Mouse (Mus musculus): ENCODE results near the gene Ankrd2.
A peak's percentile ranks its signal among the peaks of the same experiment; 100 is the strongest.

The Ankrd2 gene

GRCm38 (mm10) chr19:42015001-42015400, 20.8 kb upstream of the Ankrd2 start:
- DNase-seq (ENCODE audit: low read depth, low spot score) = no peak

GRCm38 (mm10) chr19:42016251-42016650, 19.5 kb upstream of the Ankrd2 start:
- no peak for DNase-seq (ENCODE audit: low read depth, low spot score)

GRCm38 (mm10) chr19:42016840-42017239, 19.0 kb upstream of the Ankrd2 start:
- DNase-seq (ENCODE audit: low read depth, low spot score) = no peak

- peak; percentile 41 for DNase-seq (ENCODE audit: low read depth, low spot score)
Measured at GRCm38 (mm10) chr19:42017399-42018247, 18.2 kb upstream of the Ankrd2 start.

GRCm38 (mm10) chr19:42019011-42019522, 16.7 kb upstream of the Ankrd2 start:
- no peak for DNase-seq (ENCODE audit: low read depth, low spot score)

GRCm38 (mm10) chr19:42021681-42022541, 13.9 kb upstream of the Ankrd2 start:
- DNase-seq (ENCODE audit: low read depth, low spot score) = peak; percentile 60

- DNase-seq (ENCODE audit: low read depth, low spot score) = no peak
Measured at GRCm38 (mm10) chr19:42022542-42022848, 13.3 kb upstream of the Ankrd2 start.

- DNase-seq (ENCODE audit: low read depth, low spot score) = peak; percentile 73
Measured at GRCm38 (mm10) chr19:42026158-42026557, 9.6 kb upstream of the Ankrd2 start.

GRCm38 (mm10) chr19:42031112-42031511, 4.7 kb upstream of the Ankrd2 start:
- DNase-seq (ENCODE audit: low read depth, low spot score) = no peak

GRCm38 (mm10) chr19:42033611-42034010, 2.2 kb upstream of the Ankrd2 start:
- DNase-seq (ENCODE audit: low read depth, low spot score) = no peak

GRCm38 (mm10) chr19:42034146-42034775, 1.5 kb upstream of the Ankrd2 start:
- DNase-seq (ENCODE audit: low read depth, low spot score) = no peak

GRCm38 (mm10) chr19:42034881-42035455, 832 bp upstream of the Ankrd2 start:
- no peak for DNase-seq (ENCODE audit: low read depth, low spot score)

- no peak for DNase-seq (ENCODE audit: low read depth, low spot score)
Measured at GRCm38 (mm10) chr19:42036357-42036756, 557 bp downstream of the Ankrd2 start.

- DNase-seq (ENCODE audit: low read depth, low spot score) = no peak
Measured at GRCm38 (mm10) chr19:42037167-42037702, 1.4 kb downstream of the Ankrd2 start.

- DNase-seq (ENCODE audit: low read depth, low spot score) = no peak
Measured at GRCm38 (mm10) chr19:42038310-42038709, 2.5 kb downstream of the Ankrd2 start.

- no peak for DNase-seq (ENCODE audit: low read depth, low spot score)
Measured at GRCm38 (mm10) chr19:42043988-42044387, 8.2 kb downstream of the Ankrd2 start.

- peak; percentile 52 for DNase-seq (ENCODE audit: low read depth, low spot score)
Measured at GRCm38 (mm10) chr19:42045269-42046102, 9.7 kb downstream of the Ankrd2 start, which contains the start of gene Hoga1. TSS of gene Hoga1 (plus strand) at chr19:42045610.

- no peak for DNase-seq (ENCODE audit: low read depth, low spot score)
Measured at GRCm38 (mm10) chr19:42050251-42050650, 14.5 kb downstream of the Ankrd2 start.

- no peak for DNase-seq (ENCODE audit: low read depth, low spot score)
Measured at GRCm38 (mm10) chr19:42051351-42051750, 15.6 kb downstream of the Ankrd2 start.

GRCm38 (mm10) chr19:42051948-42052347, 16.1 kb downstream of the Ankrd2 start, which contains the start of gene 4933411K16Rik:
TSS of gene 4933411K16Rik (plus strand) at chr19:42052248.
- no peak for DNase-seq (ENCODE audit: low read depth, low spot score)
